Mouse (Mus musculus): ENCODE measurements around the gene Rcn2.
A peak's percentile ranks its signal among the peaks of the same experiment; 100 is the strongest.
"Not testable (repeated sequence)": the region's sequence is repeated elsewhere in the genome, so short reads cannot be mapped to it uniquely, and the experiment has no call there.

Gene Rcn2

DNA sequence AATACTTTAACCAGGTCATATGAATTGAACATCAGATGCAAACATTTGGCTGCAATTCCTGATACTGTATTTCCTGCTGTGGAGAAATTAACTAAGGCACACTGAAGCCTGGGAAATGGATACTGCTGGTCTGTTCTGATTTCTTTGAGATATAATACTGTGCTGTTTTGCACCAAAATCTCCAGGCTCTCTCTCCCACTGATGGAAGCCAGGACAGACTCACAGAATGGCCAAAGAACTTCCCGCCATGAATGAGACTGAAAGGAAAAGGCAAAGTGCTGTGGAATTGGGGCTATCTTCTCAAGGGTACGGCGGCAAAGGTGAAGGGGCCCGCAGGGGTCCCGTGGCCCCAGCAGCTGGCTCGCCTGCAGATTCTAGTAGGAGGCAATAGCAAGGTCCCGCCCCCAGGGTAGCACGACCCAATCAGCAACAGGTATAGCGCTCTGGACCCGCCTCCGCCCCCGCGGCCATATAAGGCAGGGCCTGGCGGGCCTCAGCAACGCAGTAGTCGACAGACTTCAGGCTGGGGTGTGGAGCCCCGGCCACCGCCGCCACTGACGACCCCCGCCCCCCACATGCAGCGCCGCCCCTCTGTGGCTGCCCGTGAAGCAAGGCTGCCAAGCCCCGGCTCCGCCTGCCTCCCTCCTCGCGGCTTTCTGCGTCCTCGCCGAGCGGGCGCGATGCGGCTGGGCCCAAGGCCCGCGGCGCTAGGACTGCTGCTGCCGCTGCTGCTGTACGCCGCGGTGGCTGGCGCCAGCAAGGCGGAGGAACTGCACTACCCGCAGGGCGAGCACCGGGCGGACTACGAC, at the start of gene Rcn2:
Rcn2 (plus strand) TSS at position 474 of the 809 bp plus-strand sequence.
- peak; percentile 95 to 99 for DNase-seq (ENCODE audit: inconsistent age in 2 of 2, low spot score in 1 of 2)

DNA sequence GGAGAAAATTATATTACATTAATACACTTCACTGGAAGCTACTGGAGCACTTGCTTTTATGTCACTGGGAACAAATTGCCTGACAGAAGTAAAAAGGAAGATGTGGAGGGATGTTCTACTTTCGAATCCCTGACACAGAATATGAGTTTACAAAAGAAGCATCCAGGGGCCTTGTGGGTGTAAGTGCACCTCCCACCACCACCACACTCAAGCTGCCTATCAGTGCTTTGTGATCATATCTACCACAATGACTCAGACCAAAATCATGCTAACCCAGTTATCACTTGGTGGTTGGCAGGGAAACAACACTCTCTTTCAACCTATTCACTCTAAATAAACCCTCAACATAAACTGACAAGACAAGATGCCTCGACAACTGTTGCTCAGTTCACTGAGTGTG, 37.0 kb upstream of the Rcn2 start:
- not testable (repeated sequence) for DNase-seq (ENCODE audit: inconsistent age in 2 of 2, low spot score in 1 of 2)

DNA sequence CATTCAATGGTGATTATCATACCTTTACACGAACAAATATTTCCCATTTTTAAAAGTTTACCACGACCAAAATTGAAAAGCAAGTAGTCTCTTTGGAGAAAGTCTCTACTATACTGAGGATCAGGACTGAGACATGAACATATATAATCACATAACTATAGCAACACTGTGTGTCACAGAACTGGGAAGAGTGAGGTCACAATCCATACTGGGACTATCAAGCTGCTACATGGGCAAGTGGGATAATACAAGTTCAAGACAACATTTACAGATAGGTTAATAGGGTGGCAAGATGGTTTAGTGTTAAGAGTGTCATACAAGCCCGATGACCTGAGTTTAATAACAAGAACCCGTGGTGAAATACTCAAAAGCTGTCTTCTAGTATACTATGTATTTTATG, 31.2 kb upstream of the Rcn2 start, which contains the start of gene 4930563M21Rik:
4930563M21Rik (minus strand) TSS at position 101 of the 400 bp plus-strand sequence.
- no peak for DNase-seq (ENCODE audit: inconsistent age in 2 of 2, low spot score in 1 of 2)

DNA sequence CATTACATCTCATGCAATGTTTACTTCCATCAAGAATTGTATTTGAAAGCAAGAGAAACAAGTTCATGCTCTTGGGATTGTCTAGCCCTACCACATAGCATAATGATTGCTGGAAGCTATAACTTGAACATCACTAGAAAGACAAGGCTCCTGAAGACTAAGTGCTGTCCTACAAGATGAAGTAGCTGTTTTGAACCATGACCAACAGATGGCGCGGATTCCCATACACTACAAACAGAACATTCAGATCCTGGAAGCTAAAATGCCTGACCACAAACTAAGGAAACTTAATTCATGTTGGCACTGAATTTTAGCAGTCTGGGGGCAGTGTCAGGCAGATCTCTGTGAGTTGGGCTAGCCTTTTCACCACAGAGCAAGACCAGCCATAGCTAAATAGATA, 16.9 kb upstream of the Rcn2 start:
- peak in 1 of 2 experiments; percentile 32 for DNase-seq (ENCODE audit: inconsistent age in 2 of 2, low spot score in 1 of 2)

DNA sequence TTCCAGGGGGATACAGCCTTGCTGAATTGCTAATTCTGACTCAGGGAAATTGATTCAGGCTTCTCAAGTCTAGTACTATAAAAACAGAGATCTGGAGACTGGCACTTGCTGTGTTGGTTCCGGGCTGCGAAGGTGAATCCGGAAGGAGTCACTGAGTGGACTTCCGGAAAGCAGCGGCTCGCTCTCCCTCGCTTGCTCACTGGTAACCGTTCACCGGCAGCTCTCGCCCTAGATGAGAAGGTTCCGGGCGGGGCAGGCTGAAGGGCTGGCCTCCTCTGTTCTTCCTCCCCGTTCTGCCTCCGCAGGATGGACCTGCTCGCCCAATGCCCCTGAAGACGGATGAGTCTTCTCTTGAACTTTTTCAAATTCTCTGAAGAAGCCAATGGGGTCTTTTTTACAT, 14.4 kb upstream of the Rcn2 start:
- DNase-seq (ENCODE audit: inconsistent age in 2 of 2, low spot score in 1 of 2), result no peak

DNA sequence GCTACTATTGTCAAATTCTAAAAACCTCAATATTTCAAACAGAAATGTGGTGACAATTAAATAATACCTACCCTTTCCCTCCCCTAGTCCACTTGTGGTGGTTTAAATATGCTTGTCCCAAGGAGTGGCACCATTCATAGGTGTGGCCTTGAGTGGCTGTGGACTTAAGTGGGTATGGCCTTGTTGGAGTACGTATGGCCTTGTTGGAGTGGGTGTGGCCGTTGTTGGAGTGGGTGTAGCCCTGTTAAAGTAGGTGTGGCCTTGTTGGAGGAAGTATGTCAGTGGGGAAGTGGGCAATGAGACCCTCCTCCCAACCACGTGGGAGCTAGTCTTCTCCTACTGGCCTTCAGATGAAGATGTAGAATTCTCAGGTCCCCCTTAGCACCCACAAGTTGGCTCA, 9.4 kb upstream of the Rcn2 start:
- DNase-seq (ENCODE audit: inconsistent age in 2 of 2, low spot score in 1 of 2), result no peak

DNA sequence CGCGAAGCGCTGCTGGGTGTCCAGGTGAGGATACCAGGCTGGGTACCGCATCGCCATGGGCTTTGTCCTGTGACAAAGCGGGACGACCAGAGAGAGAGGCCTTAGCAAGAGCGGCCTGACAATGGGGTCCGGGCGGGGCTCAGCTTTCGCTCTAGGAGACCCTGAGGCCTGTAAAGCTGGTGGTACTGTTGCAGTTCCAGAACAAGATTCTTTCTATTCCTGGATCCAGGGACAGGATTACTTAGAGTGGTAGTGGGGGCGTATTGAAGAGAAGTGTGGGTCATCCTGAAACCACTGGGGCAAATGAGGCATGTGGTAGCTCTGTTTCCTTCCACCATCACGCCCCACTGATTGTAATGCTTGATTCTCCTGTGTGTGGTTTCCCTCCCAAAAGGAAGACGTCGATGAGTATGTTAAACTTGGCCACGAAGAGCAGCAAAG, 556 bp downstream of the Rcn2 start:
- no peak for DNase-seq (ENCODE audit: inconsistent age in 2 of 2, low spot score in 1 of 2)

DNA sequence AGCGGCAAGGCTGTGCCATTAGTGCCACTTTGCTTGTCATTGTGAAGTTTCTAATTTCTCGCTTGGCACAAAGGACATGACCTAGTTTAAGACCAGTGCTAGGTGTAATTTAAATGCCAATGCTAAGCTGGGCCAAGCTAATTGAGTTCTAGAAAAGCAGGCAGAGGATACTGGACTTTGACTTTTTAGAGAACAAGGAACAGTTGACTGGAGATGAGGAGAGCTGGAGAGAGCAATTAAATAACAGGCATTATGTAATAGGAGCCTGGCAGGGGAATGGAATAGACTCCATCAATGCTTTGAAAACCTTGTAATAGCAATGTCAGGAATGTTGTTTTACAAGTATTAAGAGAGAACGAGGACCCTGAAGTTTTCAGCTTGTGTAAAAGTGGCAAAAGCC, 12.2 kb downstream of the Rcn2 start:
- no peak for DNase-seq (ENCODE audit: inconsistent age in 2 of 2, low spot score in 1 of 2)

DNA sequence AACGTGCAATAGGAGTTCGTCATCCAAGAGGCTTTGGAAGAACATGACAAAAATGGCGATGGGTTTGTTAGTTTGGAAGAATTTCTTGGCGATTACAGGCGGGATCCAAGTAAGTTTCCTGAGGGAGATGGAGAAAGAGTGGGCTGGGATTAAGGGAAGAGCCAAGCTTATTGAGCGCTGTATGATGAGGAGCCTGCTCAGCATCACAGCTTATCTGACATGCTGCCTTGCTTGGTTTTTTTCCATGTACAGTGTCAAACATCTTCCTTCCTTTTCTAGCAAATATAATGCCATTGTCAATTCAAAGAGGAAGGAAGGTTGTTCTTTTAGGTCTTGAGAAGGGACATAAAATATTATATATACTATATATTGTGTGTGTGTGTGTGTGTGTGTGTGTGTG, 14.5 kb downstream of the Rcn2 start:
- no peak for DNase-seq (ENCODE audit: inconsistent age in 2 of 2, low spot score in 1 of 2)

DNA sequence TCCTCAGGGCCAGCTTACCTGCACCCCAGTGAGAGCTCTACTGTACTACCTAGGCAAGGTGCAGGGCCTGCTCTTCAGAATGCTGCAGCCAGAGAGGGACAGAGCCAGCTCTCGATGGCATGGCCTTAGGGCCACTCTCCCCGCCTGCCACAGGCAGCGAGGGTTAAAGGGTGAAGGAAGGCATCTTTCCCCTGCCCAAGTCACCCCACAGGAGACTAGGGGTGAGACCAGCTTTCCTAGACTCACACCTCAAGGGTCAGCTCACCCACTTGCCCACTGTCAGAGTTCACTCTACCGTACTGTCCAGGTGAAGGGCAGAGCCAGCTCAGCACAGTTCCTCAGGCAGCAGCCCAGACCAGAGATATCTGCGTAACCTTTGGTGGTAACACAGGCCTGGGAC, 20.7 kb downstream of the Rcn2 start:
- no peak for DNase-seq (ENCODE audit: inconsistent age in 2 of 2, low spot score in 1 of 2)

DNA sequence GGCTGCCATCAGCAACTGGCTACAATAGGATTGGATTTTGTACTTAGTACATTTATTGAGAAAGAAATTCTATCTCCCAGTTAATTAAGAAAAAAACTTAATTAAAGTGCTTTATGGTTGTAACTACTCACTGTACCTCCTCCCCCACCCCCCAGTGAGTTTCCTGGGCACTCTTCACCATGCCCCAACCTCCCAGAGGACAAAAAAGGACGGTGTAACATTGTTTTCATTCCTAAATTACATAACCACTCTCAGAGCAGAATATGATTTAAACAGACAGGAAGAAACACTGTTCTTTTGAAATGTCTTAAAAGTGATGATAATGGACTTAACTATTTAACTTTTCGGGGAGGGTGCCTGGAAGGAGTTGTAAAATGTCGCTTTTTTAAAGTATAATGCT, 23.4 kb downstream of the Rcn2 start:
- peak in 1 of 2 experiments; percentile 38 for DNase-seq (ENCODE audit: inconsistent age in 2 of 2, low spot score in 1 of 2)

DNA sequence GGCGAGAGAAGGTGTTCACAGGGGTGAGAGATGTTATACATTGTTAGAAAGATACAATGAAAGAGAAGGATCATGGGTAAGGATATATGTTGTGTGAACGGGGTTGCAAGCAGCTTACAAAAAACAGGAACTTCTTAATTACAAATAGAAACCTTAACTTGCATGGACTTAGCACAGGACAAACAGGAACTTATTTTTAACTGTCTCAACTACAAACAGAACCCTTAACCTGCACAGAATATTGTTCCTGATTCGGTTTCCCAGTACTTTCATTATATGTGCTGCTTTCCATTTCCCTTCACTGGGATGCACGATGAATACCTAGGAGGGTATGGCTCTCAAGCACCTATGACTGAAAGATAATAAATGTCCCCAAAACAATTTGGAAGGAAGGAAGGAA, 26.3 kb downstream of the Rcn2 start:
- no peak for DNase-seq (ENCODE audit: inconsistent age in 2 of 2, low spot score in 1 of 2)

DNA sequence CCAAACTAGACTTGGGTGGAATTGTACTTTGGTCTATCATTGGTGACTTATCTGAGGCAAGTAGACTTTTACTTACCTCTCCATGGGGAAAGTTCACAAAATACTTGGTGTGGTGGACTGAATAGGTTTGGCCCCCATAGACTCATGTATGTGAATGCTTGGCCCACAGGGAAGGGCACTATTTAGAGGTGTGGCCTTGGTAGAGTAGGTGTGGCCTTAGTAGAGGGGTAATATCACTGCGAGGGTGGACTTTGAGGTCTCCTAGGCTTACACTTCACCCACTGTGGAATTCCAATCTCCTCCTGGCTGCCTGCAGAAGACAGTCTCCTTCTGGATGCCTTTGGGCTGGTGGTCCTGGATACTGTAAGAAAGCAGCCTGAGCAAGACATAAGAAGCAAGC, 27.0 kb downstream of the Rcn2 start:
- no peak for DNase-seq (ENCODE audit: inconsistent age in 2 of 2, low spot score in 1 of 2)

DNA sequence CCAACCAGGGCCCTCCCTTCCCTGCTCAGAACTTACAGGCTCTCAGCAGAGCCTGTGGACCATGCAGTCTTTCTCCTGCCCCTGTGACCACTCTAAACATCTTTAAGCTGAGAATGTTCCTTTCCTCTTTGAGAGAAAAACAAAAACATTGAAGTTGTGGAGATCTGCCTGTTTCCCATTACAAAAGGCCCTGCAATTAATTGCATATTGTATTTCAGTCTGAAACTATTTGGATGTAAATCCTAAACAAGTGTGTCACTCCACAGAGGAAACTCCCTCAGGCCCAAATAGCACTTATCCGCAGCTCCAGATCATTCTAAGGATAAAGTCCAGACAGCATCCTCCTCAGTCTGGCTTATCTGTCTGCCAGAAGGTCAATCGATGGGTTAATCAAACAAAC, 31.2 kb downstream of the Rcn2 start:
- no peak for DNase-seq (ENCODE audit: inconsistent age in 2 of 2, low spot score in 1 of 2)

DNA sequence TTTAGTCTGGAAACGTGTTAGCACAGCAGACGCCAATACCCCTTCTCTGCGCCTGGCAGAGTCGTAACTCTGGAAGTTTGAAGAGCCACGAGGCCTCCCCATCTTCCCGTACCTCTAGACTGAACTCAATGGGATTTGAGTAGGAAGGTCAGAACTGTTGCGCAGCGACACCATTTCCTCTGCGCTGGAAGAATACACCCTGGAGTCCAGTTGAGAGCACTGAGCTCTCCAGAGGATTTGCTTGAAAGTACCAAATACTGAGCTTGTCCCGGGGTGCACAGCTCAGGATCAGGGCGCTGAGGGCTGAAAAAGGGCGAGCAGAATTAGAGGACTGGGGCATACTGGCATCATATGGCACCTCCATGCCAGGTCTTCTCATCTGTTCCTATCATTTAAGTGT, 33.2 kb downstream of the Rcn2 start:
- DNase-seq (ENCODE audit: inconsistent age in 2 of 2, low spot score in 1 of 2), result no peak

DNA sequence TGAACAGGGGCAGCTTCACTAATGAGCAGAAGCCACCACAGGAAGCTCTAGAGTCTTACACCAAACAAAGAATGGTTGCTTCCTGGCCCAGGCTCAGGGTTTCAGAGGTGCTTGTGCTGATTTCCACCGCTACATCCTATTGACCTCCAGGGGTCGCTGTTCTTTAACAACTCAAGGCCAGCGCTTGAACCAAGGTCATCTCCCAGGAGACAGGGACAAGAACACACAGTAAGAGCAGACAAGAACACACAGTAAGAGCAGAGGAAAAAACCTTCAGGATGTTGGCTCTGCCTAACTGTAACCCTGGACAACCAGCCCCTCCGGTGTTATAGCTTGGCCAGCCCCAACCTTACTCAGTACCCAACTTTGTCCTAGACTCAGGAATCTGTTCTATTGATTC, 33.6 kb downstream of the Rcn2 start:
- DNase-seq (ENCODE audit: inconsistent age in 2 of 2, low spot score in 1 of 2), result peak; percentile 77 to 83

DNA sequence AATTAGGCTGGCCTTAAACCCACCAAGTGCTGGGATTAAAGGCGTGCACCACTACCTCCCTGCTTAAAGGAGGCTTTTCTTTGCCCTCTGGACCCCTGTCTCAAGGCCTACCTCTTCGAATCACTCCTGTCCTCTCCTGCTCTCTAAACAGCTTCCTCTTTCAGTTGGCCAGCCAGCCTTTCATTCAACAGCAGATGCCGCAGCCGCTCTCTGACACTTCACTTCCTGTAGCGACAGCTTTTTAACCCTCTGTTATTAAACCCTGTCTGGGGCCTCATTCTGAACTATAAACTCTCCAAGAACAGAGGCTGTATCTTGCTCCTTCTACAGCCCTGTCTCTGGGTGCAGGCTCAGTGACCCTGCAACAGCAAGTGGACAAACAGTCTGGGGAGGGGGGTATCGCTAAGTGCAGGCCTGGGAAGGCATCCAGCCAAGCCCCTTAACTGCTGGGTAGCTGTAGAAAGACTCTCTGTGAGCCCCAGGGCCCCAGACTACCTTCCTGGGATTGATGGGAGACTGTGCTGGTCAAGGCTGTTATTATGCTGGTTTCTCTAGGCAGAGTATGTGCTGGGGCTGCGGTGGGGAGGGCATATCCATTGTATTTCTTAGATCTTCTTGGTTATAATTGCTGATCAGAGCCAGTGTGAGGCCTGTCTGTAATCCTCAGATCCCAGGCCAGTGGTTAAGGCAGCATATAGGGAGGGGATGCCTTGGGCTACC, 34.4 kb downstream of the Rcn2 start:
- DNase-seq (ENCODE audit: inconsistent age in 2 of 2, low spot score in 1 of 2), result peak; percentile 23 to 43

DNA sequence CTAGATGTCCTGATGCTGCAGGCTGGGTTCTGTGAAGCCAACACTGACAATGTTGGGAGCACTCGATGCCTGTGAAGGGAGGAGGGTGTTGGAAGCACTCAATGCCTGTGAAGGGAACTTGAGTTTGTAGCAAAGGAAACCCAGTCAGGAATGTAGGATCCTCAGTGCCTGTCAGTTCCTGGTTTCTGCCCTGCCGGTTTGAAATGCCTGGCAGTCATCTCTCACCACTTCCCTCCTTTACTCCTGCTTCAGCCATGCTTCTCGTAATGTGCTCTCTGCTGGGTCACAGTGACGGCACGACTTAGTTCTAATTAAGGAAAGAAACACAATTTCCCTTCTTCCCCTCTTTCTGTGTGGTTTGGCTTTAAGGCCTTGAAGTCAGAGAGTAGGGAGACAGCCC, 37.9 kb downstream of the Rcn2 start:
- no peak for DNase-seq (ENCODE audit: inconsistent age in 2 of 2, low spot score in 1 of 2)

DNA sequence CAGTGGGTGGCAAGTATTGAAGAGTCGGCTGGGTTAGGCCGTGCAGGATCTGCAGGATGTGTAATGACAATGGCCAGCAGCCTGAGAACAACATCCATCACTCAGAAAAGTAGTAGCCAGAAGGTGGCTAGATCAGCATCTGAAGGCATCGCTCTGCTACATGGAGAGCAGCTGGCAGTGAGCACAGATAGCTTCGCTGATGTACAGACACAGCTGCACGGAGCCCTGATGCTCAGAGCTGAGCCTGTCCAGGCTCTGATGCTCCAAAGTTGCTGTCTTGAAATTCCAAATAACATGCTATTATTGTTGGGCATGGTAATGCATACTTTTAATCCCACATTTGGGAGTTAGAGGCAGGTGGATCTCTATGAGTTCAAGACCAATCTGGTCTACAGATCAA, 44.9 kb downstream of the Rcn2 start:
- no peak for DNase-seq (ENCODE audit: inconsistent age in 2 of 2, low spot score in 1 of 2)

DNA sequence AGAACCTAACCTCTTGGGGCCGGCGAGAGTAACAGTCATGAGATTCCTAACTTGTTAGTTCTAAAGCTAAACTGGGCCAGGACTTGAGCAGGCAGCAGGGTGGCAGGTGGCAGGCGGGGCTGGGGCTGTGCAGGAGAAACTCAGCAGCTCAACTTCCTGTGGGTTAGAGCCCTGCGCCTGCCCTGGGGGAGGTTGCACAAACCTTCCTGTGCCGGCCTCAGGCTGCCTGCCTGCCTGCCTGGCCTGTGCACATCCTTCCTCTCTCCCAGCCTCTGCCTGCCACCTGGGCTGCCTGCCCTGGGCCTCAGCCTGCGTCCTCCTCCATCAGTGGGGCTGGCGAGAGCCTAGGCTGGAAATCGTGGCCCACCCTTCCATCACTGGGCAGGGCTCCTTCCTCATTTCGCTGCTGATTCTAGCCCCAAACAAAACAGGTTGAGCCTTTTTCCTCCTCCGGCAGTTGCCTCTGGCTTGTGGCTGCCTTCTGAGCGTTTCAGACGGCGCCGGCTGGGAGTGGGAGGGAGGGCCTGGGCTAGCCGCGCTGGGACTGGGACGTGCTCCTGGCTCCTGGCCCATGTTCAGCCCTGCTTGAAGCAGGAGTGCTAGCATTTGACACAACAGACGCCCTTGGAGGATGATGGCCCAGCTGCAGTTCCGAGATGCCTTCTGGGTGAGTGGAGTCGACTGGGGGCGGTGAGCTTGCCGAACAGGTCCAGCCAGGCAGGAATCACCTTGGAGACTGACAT, 48.3 kb downstream of the Rcn2 start, which contains the start of gene Pstpip1:
Pstpip1 (plus strand) TSS at position 185 of the 743 bp plus-strand sequence.
- DNase-seq (ENCODE audit: inconsistent age in 2 of 2, low spot score in 1 of 2), result peak; percentile 53 to 76

DNA sequence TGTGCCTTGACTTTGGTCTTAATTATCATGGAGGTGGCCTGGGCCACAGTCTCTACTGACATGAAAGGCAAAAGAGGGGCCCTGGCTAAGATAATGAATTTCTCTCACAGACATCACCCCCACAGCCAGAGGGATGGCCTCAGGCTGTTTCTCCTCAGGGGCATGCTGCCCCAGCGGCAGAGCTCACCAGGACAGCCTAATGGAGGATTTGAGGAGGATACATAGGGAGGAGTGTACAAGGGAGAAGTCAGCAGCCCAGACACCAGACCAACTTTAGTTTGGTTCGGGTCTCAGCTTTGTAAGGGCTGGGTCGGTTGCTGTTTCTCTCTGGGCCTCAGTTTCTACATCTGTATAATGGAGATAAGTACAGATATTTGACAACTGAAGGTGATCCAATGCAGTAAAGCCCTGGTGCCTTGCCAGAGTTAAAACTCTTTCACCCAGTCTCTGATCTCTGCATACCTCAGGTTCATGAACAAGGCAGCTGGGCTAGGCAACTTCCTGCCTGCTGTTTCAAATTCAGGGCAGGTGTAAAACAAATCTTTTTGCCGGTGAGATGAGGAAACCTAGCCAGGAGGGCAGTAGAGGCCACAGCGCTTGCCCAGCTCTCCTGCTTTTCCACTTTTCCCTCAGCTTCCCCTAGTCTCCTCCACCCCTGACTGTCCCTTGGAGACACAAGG, 49.0 kb downstream of the Rcn2 start:
- DNase-seq (ENCODE audit: inconsistent age in 2 of 2, low spot score in 1 of 2), result no peak
